Mouse (Mus musculus) liver, embryonic 15.5 days (tissue): Measurements from ENCODE around the gene Ncoa3. TPM values are rescaled to one million over a fixed set of nuclear protein-coding genes. Genes with fewer than 3 reads are reported as not detected.

ENCODE experiments used
- ATAC-seq: fragments of 200-750 bp; cut with Nextera tagmentation; 2 replicates; pipeline ENCODE4 v1.8.0; 2017; ENCODE audit warnings: moderate number of reproducible peaks, mild to moderate bottlenecking, moderate library complexity; ENCODE audit not compliant: insufficient read depth
- H3K27ac ChIP-seq: fragments of 300-500 bp; sonication (generic); replicated peaks from 2 replicates; pipeline ENCODE4 v1.5.1; 2015; ENCODE audit warnings: mild to moderate bottlenecking, inconsistent platforms
- H3K27me3 ChIP-seq: fragments of 300-500 bp; sonication (generic); 2 replicates; pipeline ENCODE4 v1.6.1; 2015; ENCODE audit warnings: mild to moderate bottlenecking, inconsistent platforms
- H3K36me3 ChIP-seq: fragments of 300-500 bp; sonication (generic); replicated peaks from 2 replicates; pipeline ENCODE4 v1.6.1; 2015; ENCODE audit warnings: moderate library complexity, mild to moderate bottlenecking, inconsistent platforms
- H3K4me1 ChIP-seq: fragments of 300-500 bp; sonication (generic); replicated peaks from 2 replicates; pipeline ENCODE4 v1.6.1; 2015; ENCODE audit warnings: inconsistent platforms
- H3K4me2 ChIP-seq: fragments of 300-500 bp; sonication (generic); 2 replicates; pipeline ENCODE4 v1.6.1; 2015; ENCODE audit warnings: moderate library complexity, mild to moderate bottlenecking, inconsistent platforms
- H3K4me3 ChIP-seq: fragments of 300-500 bp; sonication (generic); replicated peaks from 2 replicates; pipeline ENCODE4 v1.5.1; 2015; ENCODE audit warnings: mild to moderate bottlenecking, inconsistent platforms
- H3K9ac ChIP-seq: fragments of 300-500 bp; sonication (generic); 2 replicates; pipeline ENCODE4 v1.6.1; 2015; ENCODE audit warnings: moderate library complexity, mild to moderate bottlenecking, inconsistent platforms
- H3K9me3 ChIP-seq: fragments of 300-500 bp; sonication (generic); replicated peaks from 2 replicates; pipeline ENCODE4 v1.6.1; 2016; ENCODE audit warnings: inconsistent platforms
- WGBS: fragments of 180-500 bp; shearing (Covaris S2); methylation state at CpG from one replicate; pipeline ENCODE4 v1.1.7; 2015; ENCODE audit warnings: mixed read lengths; ENCODE audit not compliant: insufficient replicate concordance; 5-methylcytosine and 5-hydroxymethylcytosine counted together
- polyA plus RNA-seq: library from polyadenylated mRNA; unstranded; fragments of >200 nt; fragmentation: Nextera tagmentation; extraction: Ambion mirVana; gene quantifications from 2 replicates; pipeline ENCODE4 v1.2.1, GENCODE M21; 2015

Gene Ncoa3
- polyA plus RNA-seq, 1 experiment from 2014 or later = 3.5 TPM

- Histone ChIP-seq H3K9ac (no peak overlapping the region), H3K36me3 (no peaks in the 10 kb centered on the region), H3K4me1 (peaks cover 38% of the 10 kb centered on the region), H3K4me3 (no peak overlapping the region), H3K4me2 (no peak overlapping the region), H3K9me3 (no peaks in the 10 kb centered on the region), H3K27me3 (no peaks in the 10 kb centered on the region), H3K27ac (no peak overlapping the region)
- WGBS = 72% methylated on average over 7 of the region's 7 CpGs
- no peak for ATAC-seq
These were observed 21.7 kb upstream of the Ncoa3 start for GRCm38 (mm10) chr2:165970767-165971166.

- Histone ChIP-seq H3K4me2 (no peak overlapping the region), H3K36me3 (no peaks in the 10 kb centered on the region), H3K9ac (no peak overlapping the region), H3K4me3 (no peak overlapping the region), H3K27ac (no peak overlapping the region), H3K4me1 (peaks cover 28% of the 10 kb centered on the region), H3K27me3 (no peaks in the 10 kb centered on the region), H3K9me3 (no peaks in the 10 kb centered on the region)
- ATAC-seq = no peak
- 67% methylated on average over 1 of the region's 1 CpGs for WGBS
These were observed 18.1 kb upstream of the Ncoa3 start for GRCm38 (mm10) chr2:165974383-165974782.

- no peak overlapping the region for H3K4me3 ChIP-seq
- H3K36me3 ChIP-seq = no peaks in the 10 kb centered on the region
- WGBS = 40% methylated on average over 3 of the region's 3 CpGs
- no peak for ATAC-seq
- no peaks in the 10 kb centered on the region for H3K9me3 ChIP-seq
- no peak overlapping the region for H3K4me2 ChIP-seq
- H3K4me1 ChIP-seq = peaks cover 17% of the 10 kb centered on the region
- no peak overlapping the region for H3K27ac ChIP-seq
- H3K27me3 ChIP-seq = no peaks in the 10 kb centered on the region
- H3K9ac ChIP-seq = no peak overlapping the region
These were observed 16.2 kb upstream of the Ncoa3 start for GRCm38 (mm10) chr2:165976186-165976585.

- WGBS = 32% methylated on average over 5 of the region's 5 CpGs
These were observed 15.6 kb upstream of the Ncoa3 start for GRCm38 (mm10) chr2:165976874-165977273.

DNA sequence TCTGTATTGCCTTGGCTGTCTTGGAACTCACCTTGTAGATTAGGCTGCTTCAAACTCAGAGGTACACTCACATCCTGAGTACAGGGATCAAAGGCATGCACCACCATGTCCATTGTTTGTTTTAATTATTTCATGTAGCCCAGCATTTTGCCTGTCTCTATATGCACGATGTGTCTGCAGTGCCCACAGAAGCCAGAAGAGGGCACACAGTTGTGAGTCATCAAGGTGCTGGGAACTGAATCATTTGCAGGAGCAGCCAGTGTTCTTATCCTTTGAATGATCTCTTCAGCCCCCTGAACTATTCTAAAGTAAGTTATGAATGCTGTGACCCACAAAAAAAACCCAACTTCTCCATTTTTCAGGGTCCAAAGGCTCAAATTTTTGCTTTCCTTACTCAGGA is 14.3 kb upstream of the Ncoa3 start:
- Histone ChIP-seq H3K4me2 (no peak overlapping the region), H3K4me3 (no peak overlapping the region), H3K27ac (no peak overlapping the region), H3K36me3 (no peaks in the 10 kb centered on the region), H3K9ac (no peak overlapping the region), H3K9me3 (no peaks in the 10 kb centered on the region), H3K27me3 (no peaks in the 10 kb centered on the region), H3K4me1 (peaks cover 32% of the 10 kb centered on the region)
- WGBS = 83% methylated on average over 1 of the region's 1 CpGs
- ATAC-seq = no peak

More at GRCm38 (mm10) chr2:165976874-165977273, 15.6 kb upstream of the Ncoa3 start:
- H3K27me3 ChIP-seq = no peaks in the 10 kb centered on the region
- H3K4me1 ChIP-seq = peaks cover 23% of the 10 kb centered on the region
- no peak overlapping the region for H3K9ac ChIP-seq
- H3K9me3 ChIP-seq = no peaks in the 10 kb centered on the region
- no peak overlapping the region for H3K4me3 ChIP-seq
- H3K27ac ChIP-seq = no peak overlapping the region
- no peak overlapping the region for H3K4me2 ChIP-seq
- no peaks in the 10 kb centered on the region for H3K36me3 ChIP-seq
- ATAC-seq = no peak

- H3K4me2 ChIP-seq = no peak overlapping the region
- no peaks in the 10 kb centered on the region for H3K36me3 ChIP-seq
- H3K4me3 ChIP-seq = no peak overlapping the region
- H3K9ac ChIP-seq = no peak overlapping the region
- H3K4me1 ChIP-seq = peaks cover 38% of the 10 kb centered on the region
- no peaks in the 10 kb centered on the region for H3K9me3 ChIP-seq
- ATAC-seq = no peak
- no peak overlapping the region for H3K27ac ChIP-seq
- no peaks in the 10 kb centered on the region for H3K27me3 ChIP-seq
- 50% methylated on average over 6 of the region's 6 CpGs for WGBS
These were observed 11.0 kb upstream of the Ncoa3 start for GRCm38 (mm10) chr2:165981248-165981977.

DNA sequence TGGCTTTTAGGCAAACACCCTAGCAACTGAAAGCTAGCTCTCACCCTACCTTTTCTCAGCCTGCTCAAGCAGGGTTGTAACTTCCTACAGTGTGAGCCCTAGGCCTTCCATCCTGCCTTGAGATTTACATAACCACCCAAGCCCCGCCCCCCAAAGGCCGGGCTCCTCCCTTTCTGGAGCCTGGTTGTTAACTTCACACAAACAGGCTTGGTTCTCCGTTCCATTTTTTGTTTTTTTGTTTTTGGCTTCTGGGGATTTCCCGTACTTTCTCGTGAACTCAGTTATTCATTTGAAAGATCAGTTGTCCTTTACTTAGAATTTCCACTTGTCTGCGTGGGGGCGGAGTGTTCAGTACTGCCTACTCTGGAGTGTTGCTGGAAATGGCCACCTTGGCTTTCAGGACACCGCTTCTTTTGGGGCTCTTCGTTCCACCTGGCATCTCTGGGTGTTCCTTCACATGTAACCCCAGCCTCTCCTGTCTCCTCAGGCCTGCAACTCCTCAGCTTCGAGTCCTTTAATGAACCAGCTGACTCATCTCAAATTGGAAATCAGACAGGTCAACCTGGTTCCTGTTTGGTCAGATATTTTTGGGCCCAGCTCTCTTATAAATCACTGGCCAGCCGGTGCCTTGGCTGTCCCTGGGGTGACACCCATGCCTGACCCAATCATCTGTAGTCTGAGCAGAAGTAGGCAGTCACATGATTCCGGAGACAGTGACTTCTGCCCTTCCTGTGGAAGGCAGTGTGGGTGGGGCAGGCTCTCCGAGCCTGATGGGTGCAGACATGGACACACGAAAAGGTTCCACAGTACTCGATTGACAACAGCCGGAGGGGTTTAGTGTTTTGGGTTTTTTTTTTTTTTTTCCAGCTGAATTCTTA is 9.7 kb upstream of the Ncoa3 start:
- ATAC-seq = peak; percentile 88
- Histone ChIP-seq H3K36me3 (no peaks in the 10 kb centered on the region), H3K27me3 (no peaks in the 10 kb centered on the region), H3K9ac (no peak overlapping the region), H3K9me3 (no peaks in the 10 kb centered on the region), H3K4me3 (peak overlapping the region; percentile 29), H3K4me2 (peak overlapping the region; percentile 54), H3K4me1 (peaks cover 37% of the 10 kb centered on the region), H3K27ac (peak overlapping the region; percentile 78)
- whole genome bisulfite sequencing = 18% methylated on average over 16 of the region's 16 CpGs

GRCm38 (mm10) chr2:165984318-165984717 is 8.1 kb upstream of the Ncoa3 start:
- WGBS = 53% methylated on average over 1 of the region's 1 CpGs
- H3K36me3 ChIP-seq = no peaks in the 10 kb centered on the region
- H3K27me3 ChIP-seq = 0 out of 2 replicates have a peak, but pooled peaks cover 3% of the 10 kb centered on the region
- no peak overlapping the region for H3K9ac ChIP-seq
- H3K4me2 ChIP-seq = no peak overlapping the region
- no peak overlapping the region for H3K4me3 ChIP-seq
- no peak overlapping the region for H3K27ac ChIP-seq
- H3K9me3 ChIP-seq = no peaks in the 10 kb centered on the region
- no peak for ATAC-seq
- peaks cover 37% of the 10 kb centered on the region for H3K4me1 ChIP-seq

- no peak overlapping the region for H3K9ac ChIP-seq
- no peak overlapping the region for H3K27ac ChIP-seq
- 0 out of 2 replicates have a peak, but pooled peaks cover 3% of the 10 kb centered on the region for H3K27me3 ChIP-seq
- no peak for ATAC-seq
- H3K36me3 ChIP-seq = no peaks in the 10 kb centered on the region
- H3K4me3 ChIP-seq = no peak overlapping the region
- H3K9me3 ChIP-seq = no peaks in the 10 kb centered on the region
- H3K4me1 ChIP-seq = peaks cover 37% of the 10 kb centered on the region
- H3K4me2 ChIP-seq = no peak overlapping the region
- WGBS = 74% methylated on average over 6 of the region's 6 CpGs
These were observed 7.5 kb upstream of the Ncoa3 start for GRCm38 (mm10) chr2:165984891-165985290.

- no peak for ATAC-seq
- 74% methylated on average over 11 of the region's 11 CpGs for WGBS
These were observed 6.9 kb upstream of the Ncoa3 start for GRCm38 (mm10) chr2:165985581-165985980.

GRCm38 (mm10) chr2:165986921-165987453 is 5.4 kb upstream of the Ncoa3 start:
- ATAC-seq = no peak
- Histone ChIP-seq H3K36me3 (no peaks in the 10 kb centered on the region), H3K4me1 (peaks cover 33% of the 10 kb centered on the region), H3K4me3 (peak overlapping the region; percentile 51), H3K9ac (peak overlapping the region; percentile 39; the same call in 1 of the 2 replicates), H3K27me3 (0 out of 2 replicates have a peak, but pooled peaks cover 3% of the 10 kb centered on the region), H3K27ac (0 out of 2 replicates have a peak overlapping the region, but pooled peaks have one; percentile 33), H3K4me2 (peak overlapping the region; percentile 67), H3K9me3 (no peaks in the 10 kb centered on the region)
- 1% methylated on average over 23 of the region's 23 CpGs for WGBS

More at GRCm38 (mm10) chr2:165985581-165985980, 6.9 kb upstream of the Ncoa3 start:
- Histone ChIP-seq H3K4me3 (no peak overlapping the region), H3K27ac (no peak overlapping the region), H3K36me3 (no peaks in the 10 kb centered on the region), H3K4me2 (no peak overlapping the region), H3K4me1 (peaks cover 37% of the 10 kb centered on the region), H3K9ac (no peak overlapping the region), H3K27me3 (0 out of 2 replicates have a peak, but pooled peaks cover 3% of the 10 kb centered on the region), H3K9me3 (no peaks in the 10 kb centered on the region)
